Comparison of ENCODE assay signal across 7 mouse cellular contexts in genomic region chr12:112106541-112106971, GRCm38 (mm10). TPM values are rescaled to one million over a fixed set of nuclear protein-coding genes. Genes with fewer than 3 reads are reported as not detected.
DNase-seq lines count a peak whose midpoint lies in the region; ATAC-seq lines count a peak whose summit lies in the region.

TSS of gene Aspg (plus strand) at chr12:112106679.

- H3K36me3 ChIP-seq in hindbrain, embryonic 16.5 days (ENCODE audit: control insufficient read depth, insufficient read depth, low read length) = no peaks in the 10 kb centered on the region
- no peaks in the 10 kb centered on the region for H3K36me3 ChIP-seq in liver, embryonic 13.5 days

- WGBS in hindbrain, embryonic 16.5 days = 1% methylated on average over 14 of the region's 14 CpGs
- 5% methylated on average over 14 of the region's 14 CpGs for whole genome bisulfite sequencing in liver, embryonic 13.5 days (ENCODE audit: insufficient replicate concordance)

- no peak within 1 kb of the TSS for H3K27ac ChIP-seq in hindbrain, embryonic 16.5 days (ENCODE audit: low read depth, low read length)
- H3K27ac ChIP-seq in liver, embryonic 13.5 days = no peak within 1 kb of the TSS

- DNase-seq in ZHBTc4 (ENCODE audit: low read depth, low spot score) = peak; percentile 92
- peak; percentile 64 for DNase-seq in embryo, embryonic 9.5 days (ENCODE audit: extremely low spot score)
- DNase-seq in liver, embryonic 13.5 days = no peak
- no peak for DNase-seq in yolk sac, embryonic 10.5 days (ENCODE audit: low spot score)
- DNase-seq in spleen, postnatal 10 days (ENCODE audit: low spot score in 2 of 2) = no peak
- DNase-seq in left cerebral cortex, adult 8-10 months (ENCODE audit: low spot score in 2 of 2) = no peak

- peaks cover 4% of the 10 kb centered on the region for H3K27me3 ChIP-seq in hindbrain, embryonic 16.5 days (replicated peaks; ENCODE audit: control insufficient read depth, insufficient read depth, low read length)
- H3K27me3 ChIP-seq in liver, embryonic 13.5 days = peaks cover 19% of the 10 kb centered on the region

- ATAC-seq in hindbrain, embryonic 16.5 days = no peak
- ATAC-seq in liver, embryonic 13.5 days (ENCODE audit: low read depth) = peak; percentile 41; the same call in 1 of the 2 replicates

- no peaks in the 10 kb centered on the region; the same call in 1 of the 2 replicates for H3K4me1 ChIP-seq in hindbrain, embryonic 16.5 days (ENCODE audit: control insufficient read depth, insufficient read depth, low read depth, low read length)
- H3K4me1 ChIP-seq in liver, embryonic 13.5 days (replicated peaks) = peaks cover 6% of the 10 kb centered on the region

- peak within 1 kb of the TSS; percentile 35 for H3K4me2 ChIP-seq in hindbrain, embryonic 16.5 days (ENCODE audit: low read length)
- 0 out of 2 replicates have a peak within 1 kb of the TSS, but pooled peaks have one; percentile 11 for H3K4me2 ChIP-seq in liver, embryonic 13.5 days

- no peak within 1 kb of the TSS for H3K9ac ChIP-seq in hindbrain, embryonic 16.5 days (ENCODE audit: low read depth, low read length)
- H3K9ac ChIP-seq in liver, embryonic 13.5 days = no peak within 1 kb of the TSS

- no peaks in the 10 kb centered on the region for H3K9me3 ChIP-seq in hindbrain, embryonic 16.5 days (ENCODE audit: control insufficient read depth, low read length)
- H3K9me3 ChIP-seq in liver, embryonic 13.5 days (replicated peaks) = no peaks in the 10 kb centered on the region

- H3K4me3 ChIP-seq in hindbrain, embryonic 16.5 days (ENCODE audit: low read length) = no peak within 1 kb of the TSS
- no peak within 1 kb of the TSS for H3K4me3 ChIP-seq in liver, embryonic 13.5 days (replicated peaks)

RNA-seq across cellular contexts. Expression of gene Aspg, which starts in this region (rescaled TPM):
- polyA plus RNA-seq in hindbrain, embryonic 16.5 days (2015; fragmentation: Nextera tagmentation; extraction: Ambion mirVana) = 2.2 and 2.6 TPM in 2 replicates
- 0.06 and 0.10 TPM in 2 replicates for polyA plus RNA-seq in liver, embryonic 13.5 days (2015; fragmentation: Nextera tagmentation; extraction: Ambion mirVana)
- 1 to 10 TPM; 1.8 to 8.5 (median 4.9) TPM for total RNA-seq in left cerebral cortex, adult 8-10 months (2022)

Comparison
In these comparisons a context has a peak if more than half of its experiments do, and no peak if none do; other contexts are left out.
1. Peak in ATAC-seq and H3K4me2 ChIP-seq in liver, embryonic 13.5 days; RNA of the gene not detected or under 1 TPM.
2. DNase-seq: peak in ZHBTc4 (single experiment) and embryo, embryonic 9.5 days (single experiment); none in liver, embryonic 13.5 days (single experiment), yolk sac, embryonic 10.5 days (single experiment), spleen, postnatal 10 days (0 of 2) and left cerebral cortex, adult 8-10 months (0 of 2).